Mouse (Mus musculus) kidney, postnatal 0 days (tissue): ENCODE data around the gene Stk32c. TPM values are rescaled to one million over a fixed set of nuclear protein-coding genes. Genes with fewer than 3 reads are reported as not detected.
A peak's percentile ranks its signal among the peaks of the same experiment; 100 is the strongest.

Experiments
- ATAC-seq: fragments of 200-750 bp; cut with Nextera tagmentation; replicated peaks from 2 replicates; pipeline ENCODE4 v1.8.0; 2017; ENCODE audit warnings: low read depth, moderate number of reproducible peaks, moderate TSS enrichment, moderate library complexity; ENCODE audit not compliant: low FRiP score
- DNase-seq: peaks from one replicate; pipeline ENCODE4 v3.0.0-alpha.2; 2016; ENCODE audit warnings: low spot score
- H3K27ac ChIP-seq: fragments of 300-500 bp; sonication (generic); 2 replicates; pipeline ENCODE4 v1.5.1; 2014; ENCODE audit warnings: mild to moderate bottlenecking
- H3K27me3 ChIP-seq: fragments of 300-500 bp; sonication (generic); 2 replicates; pipeline ENCODE4 v1.6.1; 2014; ENCODE audit warnings: low read length, mixed read lengths; ENCODE audit not compliant: insufficient read depth
- H3K36me3 ChIP-seq: fragments of 300-500 bp; sonication (generic); 2 replicates; pipeline ENCODE4 v1.6.1; 2014; ENCODE audit warnings: low read length, mixed read lengths; ENCODE audit not compliant: insufficient read depth
- H3K4me1 ChIP-seq: fragments of 300-500 bp; sonication (generic); replicated peaks from 2 replicates; pipeline ENCODE4 v1.6.1; 2014; ENCODE audit warnings: antibody characterized with exemption, low read length, mixed read lengths; ENCODE audit not compliant: insufficient read depth
- H3K4me2 ChIP-seq: fragments of 300-500 bp; sonication (generic); 2 replicates; pipeline ENCODE4 v1.6.1; 2014; ENCODE audit warnings: mild to moderate bottlenecking, low read length, moderate library complexity, mixed read lengths
- H3K4me3 ChIP-seq: fragments of 300-500 bp; sonication (generic); replicated peaks from 2 replicates; pipeline ENCODE4 v1.5.1; 2014; ENCODE audit warnings: low read depth, low read length
- H3K9ac ChIP-seq: fragments of 300-500 bp; sonication (generic); 2 replicates; pipeline ENCODE4 v1.6.1; 2014; ENCODE audit warnings: low read depth, low read length
- H3K9me3 ChIP-seq: fragments of 300-500 bp; sonication (generic); replicated peaks from 2 replicates; pipeline ENCODE4 v1.6.1; 2016; ENCODE audit warnings: low read length, inconsistent platforms, mixed read lengths
- CTCF ChIP-seq: IDR thresholded peaks from 2 replicates; pipeline ENCODE4 v1.5.1; 2016; ENCODE audit warnings: antibody characterized with exemption, low read depth, mild to moderate bottlenecking, moderate library complexity
- WGBS: fragments of 180-500 bp; shearing (Covaris S2); extraction: QIAGEN DNeasy Blood & Tissue Kit; methylation state at CpG from one replicate; pipeline ENCODE4 v1.1.7; 2014; 5-methylcytosine and 5-hydroxymethylcytosine counted together
- polyA plus RNA-seq: library from polyadenylated mRNA; unstranded; fragments of >200 nt; fragmentation: Nextera tagmentation; extraction: Ambion mirVana; gene quantifications from 2 replicates; pipeline ENCODE4 v1.2.1, GENCODE M21; 2015

Stk32c gene
- polyA plus RNA-seq, 1 experiment from 2014 or later = 0.25 TPM

GRCm38 (mm10) chr7:139128994-139129393, 84.1 kb downstream of the Stk32c start:
- no peak for ATAC-seq
- no peak for TF ChIP-seq CTCF

GRCm38 (mm10) chr7:139126549-139126948, 86.6 kb downstream of the Stk32c start:
- Histone ChIP-seq H3K4me3 (no peak overlapping the region), H3K27ac (no peak overlapping the region), H3K36me3 (no peaks in the 10 kb centered on the region), H3K9me3 (no peaks in the 10 kb centered on the region), H3K27me3 (no peaks in the 10 kb centered on the region), H3K9ac (no peak overlapping the region), H3K4me2 (no peak overlapping the region), H3K4me1 (no peaks in the 10 kb centered on the region)
- WGBS = 74% methylated on average over 7 of the region's 7 CpGs
- DNase-seq (no peak), ATAC-seq (no peak)
- no peak for TF ChIP-seq CTCF

More at GRCm38 (mm10) chr7:139128994-139129393, 84.1 kb downstream of the Stk32c start:
- no peaks in the 10 kb centered on the region for H3K4me1 ChIP-seq
- no peak overlapping the region for H3K27ac ChIP-seq
- no peak for DNase-seq
- no peaks in the 10 kb centered on the region for H3K9me3 ChIP-seq
- H3K4me2 ChIP-seq = no peak overlapping the region
- 82% methylated on average over 4 of the region's 4 CpGs for WGBS
- H3K36me3 ChIP-seq = no peaks in the 10 kb centered on the region
- no peak overlapping the region for H3K9ac ChIP-seq
- H3K27me3 ChIP-seq = no peaks in the 10 kb centered on the region
- H3K4me3 ChIP-seq = no peak overlapping the region

GRCm38 (mm10) chr7:139125881-139126280, 87.2 kb downstream of the Stk32c start:
- no peak overlapping the region for H3K27ac ChIP-seq
- H3K4me1 ChIP-seq = no peaks in the 10 kb centered on the region
- no peak overlapping the region for H3K4me3 ChIP-seq
- no peaks in the 10 kb centered on the region for H3K27me3 ChIP-seq
- TF ChIP-seq CTCF = no peak
- no peak for DNase-seq
- no peak for ATAC-seq
- H3K36me3 ChIP-seq = no peaks in the 10 kb centered on the region
- H3K9ac ChIP-seq = no peak overlapping the region
- 69% methylated on average over 4 of the region's 4 CpGs for WGBS
- no peaks in the 10 kb centered on the region for H3K9me3 ChIP-seq
- H3K4me2 ChIP-seq = no peak overlapping the region

- no peak for ATAC-seq
- H3K9me3 ChIP-seq = no peaks in the 10 kb centered on the region
- no peak for TF ChIP-seq CTCF
- H3K27ac ChIP-seq = no peak overlapping the region
- H3K36me3 ChIP-seq = no peaks in the 10 kb centered on the region
- H3K4me2 ChIP-seq = no peak overlapping the region
- no peak for DNase-seq
- H3K4me3 ChIP-seq = no peak overlapping the region
- 65% methylated on average over 2 of the region's 2 CpGs for WGBS
- no peaks in the 10 kb centered on the region for H3K4me1 ChIP-seq
- H3K27me3 ChIP-seq = no peaks in the 10 kb centered on the region
- no peak overlapping the region for H3K9ac ChIP-seq
Observed at GRCm38 (mm10) chr7:139119775-139120153, 93.3 kb downstream of the Stk32c start.

GRCm38 (mm10) chr7:139119152-139119774, 93.8 kb downstream of the Stk32c start:
- Histone ChIP-seq H3K36me3 (no peaks in the 10 kb centered on the region), H3K27me3 (no peaks in the 10 kb centered on the region), H3K4me3 (no peak overlapping the region), H3K9me3 (no peaks in the 10 kb centered on the region), H3K4me1 (no peaks in the 10 kb centered on the region), H3K4me2 (no peak overlapping the region), H3K27ac (no peak overlapping the region), H3K9ac (no peak overlapping the region)
- ATAC-seq = no peak; the same call in 1 of the 2 replicates
- 37% methylated on average over 13 of the region's 13 CpGs for WGBS
- peak; percentile 91 for TF ChIP-seq CTCF
- peak; percentile 86 for DNase-seq

- DNase-seq (no peak), ATAC-seq (no peak)
- Histone ChIP-seq H3K27ac (no peak overlapping the region), H3K36me3 (no peaks in the 10 kb centered on the region), H3K9me3 (no peaks in the 10 kb centered on the region), H3K27me3 (no peaks in the 10 kb centered on the region), H3K4me1 (no peaks in the 10 kb centered on the region), H3K9ac (no peak overlapping the region), H3K4me3 (no peak overlapping the region), H3K4me2 (no peak overlapping the region)
- WGBS = 85% methylated on average over 9 of the region's 9 CpGs
- TF ChIP-seq CTCF = no peak
Observed at GRCm38 (mm10) chr7:139107908-139108650, 105.0 kb downstream of the Stk32c start.
